Mouse (Mus musculus) cerebellum, adult 9-11 months (tissue): ENCODE measurements around the gene Btg4.
A peak's percentile ranks its signal among the peaks of the same experiment; 100 is the strongest.
"Not testable (repeated sequence)": the region's sequence is repeated elsewhere in the genome, so short reads cannot be mapped to it uniquely, and the experiment has no call there.

Source experiments
- DNase-seq: peaks from one replicate; pipeline ENCODE4 v3.0.0; 2022

Gene Btg4

DNA sequence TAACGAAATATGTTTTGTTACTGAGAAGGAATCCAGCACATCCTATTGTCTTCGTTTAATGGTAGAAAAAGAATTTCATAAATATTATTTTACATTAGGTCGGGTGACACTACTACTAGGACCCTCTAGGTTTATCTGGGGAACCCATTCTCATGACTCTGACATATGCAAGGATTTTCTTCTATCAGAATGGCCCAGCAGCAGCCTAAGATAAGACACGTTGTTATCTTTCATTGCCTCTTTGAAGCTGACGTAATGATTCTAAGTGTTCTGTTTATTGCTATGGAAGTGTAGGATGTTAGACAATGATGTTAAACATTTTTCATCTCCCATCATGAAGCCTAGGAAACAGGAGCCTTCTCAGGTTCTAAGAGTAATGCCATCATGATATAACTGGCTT lies 33.0 kb downstream of the Btg4 start:
- DNase-seq: no peak

- DNase-seq: no peak
Observed at GRCm38 (mm10) chr9:51096306-51096705, 35.6 kb downstream of the Btg4 start.

DNA sequence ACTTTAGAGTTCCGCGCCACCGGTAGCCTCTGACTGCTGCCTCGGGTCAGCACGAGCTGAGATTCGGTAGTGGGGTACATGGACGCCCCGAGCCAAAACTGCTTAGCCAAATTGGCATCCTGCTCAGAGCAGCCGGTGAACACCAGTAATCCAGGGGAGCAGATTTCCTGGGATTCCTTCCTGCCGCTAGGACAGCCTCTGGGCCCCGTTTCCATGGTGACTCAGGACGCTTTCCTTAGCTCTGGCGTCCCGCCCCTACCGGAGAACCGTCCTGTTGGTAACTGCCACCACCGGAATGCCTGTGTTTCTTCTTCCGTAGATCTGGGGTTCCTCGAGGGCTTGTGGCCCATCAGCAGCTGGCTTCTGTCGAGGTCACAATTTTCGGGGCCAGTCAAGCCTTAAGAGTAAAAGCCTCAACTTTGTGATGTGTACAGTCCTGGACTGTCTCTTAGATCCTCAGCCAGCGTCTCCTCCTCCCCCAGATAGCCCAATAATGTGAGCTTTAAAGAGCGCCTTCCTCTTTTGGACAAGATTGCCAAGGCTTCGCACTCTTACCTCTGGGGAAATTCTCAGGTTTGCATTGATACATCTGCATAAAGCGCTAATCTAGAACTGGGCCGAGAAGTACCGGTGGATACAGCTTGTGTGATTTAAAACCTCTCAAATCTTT lies 41.2 kb downstream of the Btg4 start, which contains the start of gene 4833427G06Rik:
TSS of gene 4833427G06Rik (minus strand) at position 323 of the 670 bp plus-strand sequence.
- DNase-seq: peak; percentile 35

DNA sequence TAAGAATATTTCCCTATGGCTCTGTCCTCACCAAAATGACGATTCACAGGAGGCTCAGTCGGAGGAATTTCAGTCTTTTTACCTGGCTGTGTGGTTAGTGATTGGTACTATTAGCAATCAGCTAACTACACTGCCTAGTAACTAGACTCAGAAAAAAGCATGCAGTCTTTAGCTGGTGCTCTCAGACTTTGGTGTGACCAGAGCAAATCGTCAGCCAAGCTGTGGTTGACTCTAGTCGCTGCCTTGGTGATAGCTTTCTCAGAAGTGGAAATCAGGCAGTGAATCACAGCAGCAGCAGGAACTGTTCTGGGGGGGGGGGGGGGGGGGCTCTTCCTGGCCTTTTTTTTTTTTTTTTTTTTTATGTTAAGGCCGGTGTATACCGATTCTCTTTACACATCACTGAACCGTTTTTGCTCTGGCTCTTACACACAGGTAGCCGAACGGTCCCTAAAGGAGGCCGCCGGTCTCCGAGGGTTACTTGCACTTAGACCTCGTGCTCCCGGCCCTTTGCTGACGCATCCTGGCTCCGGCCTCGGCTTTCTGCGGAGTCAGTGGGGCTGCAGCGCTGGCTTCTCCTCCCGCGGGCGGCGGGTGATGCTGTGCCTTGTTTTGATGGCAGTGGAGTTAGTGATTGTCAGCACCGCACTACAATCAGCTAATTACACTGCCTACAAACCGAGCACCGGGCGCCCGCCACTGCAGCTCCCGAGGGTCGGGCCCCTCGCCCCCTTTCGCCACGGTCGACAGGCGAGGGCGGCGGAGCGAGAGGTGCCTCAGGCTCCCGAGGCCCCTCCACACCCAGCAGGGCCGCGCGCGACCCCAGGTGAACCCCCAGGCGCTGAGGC lies 42.5 kb downstream of the Btg4 start:
- DNase-seq: peak; percentile 14

DNA sequence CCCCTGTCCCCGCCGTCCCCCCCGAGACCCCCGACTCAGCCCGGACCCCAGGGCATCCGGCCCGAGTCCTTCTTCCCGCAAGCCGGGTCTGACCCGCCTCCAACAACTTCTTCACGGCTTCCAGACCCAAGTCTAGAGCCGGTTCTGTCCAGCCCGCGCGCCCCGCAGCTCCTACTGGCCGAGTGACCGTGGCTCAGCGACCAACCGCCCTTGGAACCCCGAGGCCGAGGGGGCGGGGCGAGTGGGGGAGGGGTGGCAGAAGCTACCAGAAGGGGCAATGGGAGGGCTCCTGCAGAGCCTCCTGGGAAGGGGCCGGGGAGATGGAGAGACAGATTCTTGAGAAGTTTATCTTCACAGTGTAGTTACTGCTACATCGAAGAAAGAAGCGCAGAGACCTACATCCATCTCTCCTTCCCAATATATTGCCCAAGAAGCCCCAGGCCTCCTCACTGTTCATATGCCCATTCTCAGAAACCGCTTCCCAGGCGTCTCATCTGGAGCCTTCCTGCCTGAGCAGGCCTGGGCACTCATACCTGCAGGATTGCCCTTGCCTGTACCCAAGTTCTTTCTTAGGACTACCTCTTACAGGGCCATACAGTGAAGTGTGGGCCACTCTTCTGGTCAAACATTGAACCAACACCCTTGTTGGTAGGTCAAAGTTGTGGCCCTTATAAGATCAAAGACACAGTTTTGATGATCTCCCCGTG lies 43.3 kb downstream of the Btg4 start:
- peak; percentile 9 for DNase-seq

DNA sequence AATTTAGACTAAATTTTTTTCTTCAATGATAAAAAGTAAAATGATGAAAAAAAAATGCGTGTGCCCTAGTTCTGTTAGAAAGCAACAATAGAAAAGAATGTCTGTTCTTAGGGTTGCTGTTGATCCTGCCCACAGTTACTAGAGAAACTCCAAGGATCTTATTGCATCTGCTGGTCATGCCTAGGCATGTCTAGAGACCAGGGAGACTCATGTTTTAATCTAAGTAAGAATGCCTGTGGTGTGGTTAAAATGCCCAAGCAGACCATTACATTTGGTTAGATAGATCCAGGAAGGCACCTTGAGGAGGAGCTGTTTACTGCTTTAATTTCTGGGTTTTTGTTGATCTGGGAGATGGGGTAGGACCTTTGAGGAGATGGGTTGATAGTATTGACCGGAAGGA lies 45.0 kb downstream of the Btg4 start:
- DNase-seq: no peak

DNA sequence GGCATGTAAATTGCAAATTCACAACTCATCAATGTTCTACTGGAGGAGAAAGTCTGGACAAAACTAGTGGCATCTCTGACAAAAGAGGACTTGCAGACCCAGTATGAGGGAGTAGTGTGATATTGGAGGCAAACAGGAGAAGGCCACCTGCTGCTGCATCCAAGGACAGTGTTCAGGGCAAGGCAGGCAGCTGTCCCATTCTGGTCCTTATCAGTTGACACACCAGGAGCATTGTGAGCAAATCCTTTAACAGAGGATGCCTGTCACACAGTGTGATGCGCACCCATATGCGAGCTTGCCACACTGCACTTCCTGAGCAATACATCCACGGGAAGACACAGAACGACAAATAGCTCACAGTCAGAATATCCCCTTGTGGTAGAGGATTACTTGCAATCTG lies 54.1 kb downstream of the Btg4 start:
- no peak for DNase-seq

DNA sequence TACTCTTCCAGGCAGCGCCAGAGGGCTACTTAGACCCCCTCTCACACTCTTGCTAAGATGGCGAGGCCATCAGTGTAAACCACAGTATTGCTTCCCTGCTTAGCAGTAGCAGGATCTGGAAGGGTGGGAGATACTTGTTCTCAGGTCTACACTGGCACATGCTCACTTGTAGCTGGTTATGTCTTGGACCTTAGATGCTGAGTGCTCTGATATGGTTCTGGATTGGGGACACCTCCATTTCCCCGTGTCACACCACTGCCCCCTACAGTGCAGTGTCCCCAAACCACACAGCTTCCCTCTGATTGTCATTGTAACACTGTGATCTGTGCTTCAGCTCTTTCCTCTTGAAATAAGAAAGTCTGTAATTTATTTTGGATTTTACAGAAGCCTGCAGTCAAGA lies 76.3 kb downstream of the Btg4 start:
- DNase-seq: no peak

DNA sequence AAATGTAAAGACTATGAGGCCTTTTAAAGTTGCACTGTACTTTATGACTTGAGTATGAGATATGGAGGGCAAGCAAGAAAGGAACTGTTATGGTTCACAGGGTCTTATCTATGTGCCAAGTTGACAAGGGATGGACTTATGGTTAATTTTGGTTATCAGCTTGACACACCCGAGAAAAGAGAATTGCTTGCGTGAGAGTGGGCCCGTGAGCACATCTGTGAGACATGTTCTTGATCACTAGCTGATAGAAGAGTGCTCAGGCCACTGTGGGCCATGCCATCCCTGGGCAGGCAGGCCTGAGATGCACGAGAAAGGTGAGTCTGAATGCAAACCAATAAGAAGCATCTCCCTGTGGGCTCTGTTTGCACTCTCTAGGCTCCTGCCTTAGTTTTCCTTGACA lies 76.7 kb downstream of the Btg4 start:
- DNase-seq: no peak

DNA sequence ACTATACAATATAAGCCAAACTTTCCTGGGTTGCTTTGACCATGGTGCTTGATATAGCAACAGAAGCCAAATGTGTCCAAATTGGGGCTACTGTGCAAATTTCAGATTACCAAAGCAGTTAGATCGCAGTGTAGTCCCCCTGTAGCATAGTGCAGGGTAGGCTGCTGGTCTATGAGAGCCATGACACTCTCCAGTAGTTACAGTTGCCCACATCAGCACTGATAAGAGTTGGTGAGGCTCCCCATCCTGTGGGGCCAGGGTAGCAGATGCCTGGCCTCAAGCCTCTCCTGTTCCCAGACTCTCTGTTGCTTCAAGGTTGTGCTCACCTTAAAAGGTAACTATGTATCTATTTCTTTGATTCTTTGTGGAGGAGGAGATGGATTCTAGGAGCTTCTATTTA lies 77.1 kb downstream of the Btg4 start:
- no peak for DNase-seq

- DNase-seq: no peak
Observed at GRCm38 (mm10) chr9:51138301-51138700, 77.6 kb downstream of the Btg4 start.

- not testable (repeated sequence) for DNase-seq
Observed at GRCm38 (mm10) chr9:51139401-51139800, 78.7 kb downstream of the Btg4 start.

DNA sequence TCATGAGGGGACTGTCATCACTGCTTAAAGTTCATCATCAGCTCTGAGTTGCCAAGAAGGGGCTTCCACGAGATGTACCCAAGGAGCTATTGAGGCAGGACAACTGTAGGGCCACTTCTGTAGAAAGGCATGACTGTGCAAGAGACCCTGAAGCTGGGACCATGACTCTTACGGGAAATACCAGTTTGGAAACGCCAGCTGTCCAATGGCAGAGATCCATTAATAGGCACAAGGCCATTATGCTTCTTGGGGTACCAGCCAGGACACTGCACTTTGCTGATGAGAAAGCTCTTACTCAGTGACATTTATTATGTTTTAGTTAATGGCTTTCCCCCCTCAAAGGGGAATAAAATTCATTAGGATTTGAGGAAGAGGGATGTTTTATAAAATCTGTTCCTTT lies 80.0 kb downstream of the Btg4 start:
- no peak for DNase-seq

DNA sequence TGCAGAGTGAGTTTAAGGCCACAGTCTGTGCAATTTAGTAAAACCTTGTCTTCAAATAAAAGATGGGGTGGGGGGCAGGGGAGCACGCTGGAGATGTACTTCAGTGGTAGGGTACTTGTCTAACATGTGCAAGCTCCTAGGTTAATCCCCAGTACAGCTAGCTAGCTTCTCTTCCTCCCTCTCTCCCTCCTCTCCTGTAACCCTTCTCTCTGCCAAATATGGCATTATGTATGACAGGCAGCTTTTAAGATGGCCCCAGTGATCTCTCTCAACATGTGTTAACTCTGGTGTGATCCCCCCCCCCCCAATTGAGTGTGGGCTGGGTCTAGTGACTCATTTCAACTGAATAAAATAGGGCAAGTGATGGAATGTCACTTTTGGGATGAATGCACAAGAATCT lies 82.7 kb downstream of the Btg4 start:
- DNase-seq: no peak

- no peak for DNase-seq
Observed at GRCm38 (mm10) chr9:51144218-51144617, 83.5 kb downstream of the Btg4 start.

GRCm38 (mm10) chr9:51146496-51146895 lies 85.8 kb downstream of the Btg4 start:
- no peak for DNase-seq

GRCm38 (mm10) chr9:51147294-51147693 lies 86.6 kb downstream of the Btg4 start:
- DNase-seq: no peak

- peak; percentile 51 for DNase-seq
Observed at GRCm38 (mm10) chr9:51152079-51152752, 91.5 kb downstream of the Btg4 start.

DNA sequence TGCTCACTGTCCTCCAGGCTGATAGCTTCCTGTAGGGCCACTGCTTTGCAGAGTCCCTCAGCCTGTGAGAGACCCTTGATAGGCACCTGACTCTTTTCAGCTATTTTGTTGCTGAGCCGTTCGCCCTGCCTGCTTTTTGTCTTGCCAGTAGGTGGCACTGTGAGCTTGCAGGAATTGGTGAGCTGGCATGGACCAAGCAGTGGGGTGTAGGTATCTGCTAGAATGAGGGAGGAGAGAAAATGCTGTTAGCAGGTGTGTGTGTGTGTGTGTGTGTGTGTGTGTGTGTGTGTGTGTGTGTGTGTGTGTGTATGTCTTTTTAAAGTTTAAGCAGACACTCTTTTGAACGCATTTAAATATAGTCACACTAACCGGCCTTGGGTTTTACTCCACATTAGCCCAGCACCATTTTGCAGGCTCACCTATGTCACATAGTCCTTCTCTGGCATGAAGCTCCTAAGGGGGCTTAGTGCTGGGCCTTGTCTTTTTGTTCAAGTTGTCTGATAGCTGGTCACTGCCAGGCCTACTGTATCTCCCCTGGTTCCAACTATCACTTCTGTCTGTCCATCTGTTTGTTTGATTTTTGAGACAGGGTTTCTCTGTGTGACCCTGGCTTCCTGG lies 101.2 kb downstream of the Btg4 start:
- peak; percentile 66 for DNase-seq

- no peak for DNase-seq
Observed at GRCm38 (mm10) chr9:51163989-51164388, 103.3 kb downstream of the Btg4 start.

DNA sequence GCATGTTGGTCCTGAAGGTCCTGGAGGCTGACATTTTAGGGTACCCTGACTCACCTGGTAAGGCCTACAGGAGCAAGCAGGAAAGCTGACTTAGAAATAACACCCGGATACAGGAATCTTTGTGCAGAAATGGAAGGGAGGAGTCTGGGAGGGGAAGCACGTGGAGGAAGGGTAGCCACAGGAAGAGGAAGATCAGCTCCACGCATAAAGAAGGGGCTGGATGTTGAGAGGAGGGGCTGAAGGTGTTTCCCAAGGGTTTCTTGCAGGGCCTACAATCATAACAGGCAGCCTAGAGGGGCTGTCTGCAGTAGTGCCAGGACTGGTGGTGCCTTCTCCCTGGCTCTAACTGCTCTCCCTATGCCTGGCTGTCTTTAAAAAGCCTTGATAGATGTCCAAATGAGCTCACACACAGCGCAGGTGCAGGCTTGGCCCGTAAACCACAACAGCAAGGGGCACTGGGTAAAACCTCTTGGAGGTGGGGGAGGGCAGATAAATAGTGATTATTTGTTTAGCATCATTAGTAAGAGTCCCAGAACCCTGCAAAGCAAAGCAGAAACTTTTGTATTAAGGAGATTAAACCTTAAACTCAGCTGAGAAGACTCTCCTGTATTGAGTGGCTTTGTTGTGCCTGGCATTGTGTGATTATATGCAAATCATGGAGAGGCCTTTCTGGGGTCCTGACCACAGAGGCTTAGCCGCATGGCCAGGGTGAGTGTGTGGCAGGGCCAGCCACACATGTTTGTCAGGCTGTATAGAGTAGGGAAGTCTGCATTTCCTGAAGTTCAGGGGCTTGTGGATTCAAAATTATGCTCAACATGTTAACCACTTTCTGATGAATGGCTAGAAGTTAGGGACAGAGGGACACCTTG lies 104.8 kb downstream of the Btg4 start, which contains the start of gene Gm32742:
TSS of gene Gm32742 (minus strand) at position 206 of the 869 bp plus-strand sequence.
- DNase-seq: no peak

DNA sequence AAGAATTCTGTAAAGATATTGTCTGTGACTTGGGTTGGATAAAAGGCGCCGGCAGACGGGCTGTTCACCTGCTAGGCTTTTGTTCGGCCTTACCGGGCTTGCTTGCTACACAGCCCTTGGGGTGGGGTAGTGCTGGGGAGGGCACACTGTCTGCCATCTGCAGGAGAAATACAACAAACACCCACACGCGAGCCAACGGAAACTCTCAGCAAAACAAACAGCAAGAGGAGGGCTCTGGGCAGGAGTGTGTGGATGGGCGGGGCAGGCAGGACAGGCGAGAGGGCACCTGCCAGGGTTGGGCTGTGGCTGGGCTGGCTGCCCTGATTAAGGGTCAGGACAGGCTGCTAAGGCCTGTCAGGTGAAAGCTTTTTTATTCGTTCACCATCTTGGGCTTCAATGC lies 107.3 kb downstream of the Btg4 start:
- DNase-seq: no peak
